Mouse (Mus musculus) midbrain, embryonic 11.5 days (tissue): ENCODE measurements around the gene Ptch1. TPM values are rescaled to one million over a fixed set of nuclear protein-coding genes. Genes with fewer than 3 reads are reported as not detected.

Source experiments
- ATAC-seq: fragments of 200-750 bp; cut with Nextera tagmentation; 2 replicates; pipeline ENCODE4 v1.8.0; 2017; ENCODE audit warnings: moderate TSS enrichment, moderate library complexity; ENCODE audit not compliant: low FRiP score
- DNase-seq: peaks from one replicate; pipeline ENCODE4 v3.0.0; 2015; ENCODE audit warnings: low spot score; ENCODE audit errors: missing footprints
- H3K27ac ChIP-seq: fragments of 300-500 bp; sonication (generic); 2 replicates; pipeline ENCODE4 v1.5.1; 2014; ENCODE audit warnings: low read depth, low read length
- H3K27me3 ChIP-seq: fragments of 300-500 bp; sonication (generic); 2 replicates; pipeline ENCODE4 v1.6.1; 2014; ENCODE audit warnings: mild to moderate bottlenecking, low read length, moderate library complexity, mixed read lengths; ENCODE audit not compliant: control insufficient read depth, insufficient read depth
- H3K36me3 ChIP-seq: fragments of 300-500 bp; sonication (generic); 2 replicates; pipeline ENCODE4 v1.6.1; 2014; ENCODE audit warnings: mild to moderate bottlenecking, low read length, moderate library complexity, mixed read lengths; ENCODE audit not compliant: control insufficient read depth, insufficient read depth
- H3K4me1 ChIP-seq: fragments of 300-500 bp; sonication (generic); 2 replicates; pipeline ENCODE4 v1.6.1; 2014; ENCODE audit warnings: low read length; ENCODE audit not compliant: control insufficient read depth, insufficient read depth
- H3K4me2 ChIP-seq: fragments of 300-500 bp; sonication (generic); 2 replicates; pipeline ENCODE4 v1.6.1; 2014; ENCODE audit warnings: mild to moderate bottlenecking, moderate library complexity
- H3K4me3 ChIP-seq: fragments of 300-500 bp; sonication (generic); 2 replicates; pipeline ENCODE4 v1.5.1; 2014; ENCODE audit warnings: low read depth, low read length
- H3K9ac ChIP-seq: fragments of 300-500 bp; sonication (generic); 2 replicates; pipeline ENCODE4 v1.6.1; 2014; ENCODE audit warnings: low read length
- H3K9me3 ChIP-seq: fragments of 300-500 bp; sonication (generic); 2 replicates; pipeline ENCODE4 v1.6.1; 2016; ENCODE audit warnings: low read length; ENCODE audit not compliant: control insufficient read depth
- WGBS: fragments of 180-500 bp; shearing (Covaris S2); extraction: QIAGEN DNeasy Blood & Tissue Kit; methylation state at CpG from one replicate; pipeline ENCODE4 v1.1.7; 2014; 5-methylcytosine and 5-hydroxymethylcytosine counted together
- polyA plus RNA-seq: library from polyadenylated mRNA; unstranded; fragments of >200 nt; fragmentation: Nextera tagmentation; extraction: Ambion mirVana; gene quantifications from 2 replicates; pipeline ENCODE4 v1.2.1, GENCODE M21; 2014

Gene Ptch1
- polyA plus RNA-seq, 1 experiment from 2014 or later, result 22.6 TPM

DNA sequence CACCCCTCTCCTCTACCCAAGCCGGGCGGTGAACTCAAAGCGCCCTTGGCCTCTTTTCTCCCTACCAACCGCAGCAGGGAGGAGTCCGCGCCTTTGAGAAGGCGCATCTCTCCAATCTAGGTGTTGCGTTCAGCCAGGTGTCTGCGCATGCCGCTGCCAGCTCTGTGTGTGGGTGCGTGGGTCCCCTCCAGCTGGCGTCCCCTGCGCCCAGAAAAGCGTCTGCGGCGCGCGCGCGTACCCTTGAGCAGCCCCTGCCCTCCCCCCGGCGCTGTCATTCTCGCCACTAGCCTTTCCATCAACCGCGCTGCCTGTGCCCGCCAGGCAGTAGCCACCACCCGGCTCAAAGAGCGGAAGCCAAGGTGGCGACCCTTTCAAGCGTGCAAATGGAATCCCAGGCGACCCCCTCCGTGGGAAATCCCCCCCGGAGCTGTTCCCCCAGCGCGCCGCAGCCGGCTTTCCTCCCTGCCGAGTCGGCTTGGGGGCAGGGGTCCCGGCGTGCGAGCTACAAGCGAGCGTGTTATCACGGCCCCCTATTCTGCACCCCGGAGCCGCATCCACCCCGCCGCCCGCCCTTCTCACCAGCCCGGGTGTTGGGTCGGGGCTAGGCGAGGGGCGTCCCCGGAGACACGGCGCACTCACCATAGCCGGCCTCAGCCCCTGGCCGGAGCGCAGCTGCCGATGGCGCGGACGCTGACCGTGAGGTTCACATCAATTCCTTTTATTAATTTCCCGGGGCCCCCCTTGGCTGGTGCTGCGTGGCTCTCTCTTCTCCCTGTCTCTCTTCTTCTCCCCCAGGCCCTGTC is 744 bp downstream of the Ptch1 start:
- H3K27ac ChIP-seq, result peak overlapping the region; percentile 81
- H3K27me3 ChIP-seq, result peaks cover 43% of the 10 kb centered on the region
- H3K36me3 ChIP-seq, result no peaks in the 10 kb centered on the region
- DNase-seq (peak; percentile 96), ATAC-seq (peak; percentile 60)
- no peaks in the 10 kb centered on the region for H3K9me3 ChIP-seq
- H3K4me1 ChIP-seq, result peaks cover 34% of the 10 kb centered on the region
- peak overlapping the region; percentile 78 for H3K9ac ChIP-seq
- H3K4me2 ChIP-seq, result peak overlapping the region; percentile 90
- WGBS, result under 1% methylated on average over 63 of the region's 67 CpGs
- peak overlapping the region; percentile 65 for H3K4me3 ChIP-seq

GRCm38 (mm10) chr13:63572111-63572452 is 1.3 kb downstream of the Ptch1 start:
- Histone ChIP-seq H3K27ac (peak overlapping the region; percentile 81), H3K4me2 (peak overlapping the region; percentile 90), H3K27me3 (peaks cover 43% of the 10 kb centered on the region), H3K9me3 (no peaks in the 10 kb centered on the region), H3K4me1 (peaks cover 34% of the 10 kb centered on the region), H3K36me3 (no peaks in the 10 kb centered on the region), H3K9ac (peak overlapping the region; percentile 78), H3K4me3 (peak overlapping the region; percentile 65)
- 1% methylated on average over 12 of the region's 12 CpGs for WGBS
- peak; percentile 94 for DNase-seq
- ATAC-seq, result 0 out of 2 replicates have a peak, but pooled peaks have one; percentile 0

- Histone ChIP-seq H3K4me2 (peak overlapping the region; percentile 97), H3K36me3 (no peaks in the 10 kb centered on the region), H3K4me3 (peak overlapping the region; percentile 65), H3K9ac (0 out of 2 replicates have a peak overlapping the region, but pooled peaks have one; percentile 10), H3K27ac (no peak overlapping the region; the same call in 1 of the 2 replicates), H3K9me3 (no peaks in the 10 kb centered on the region), H3K27me3 (peaks cover 31% of the 10 kb centered on the region), H3K4me1 (peaks cover 34% of the 10 kb centered on the region)
- no peak for DNase-seq
- ATAC-seq, result no peak
Observed at GRCm38 (mm10) chr13:63570456-63570855, 2.9 kb downstream of the Ptch1 start.

DNA sequence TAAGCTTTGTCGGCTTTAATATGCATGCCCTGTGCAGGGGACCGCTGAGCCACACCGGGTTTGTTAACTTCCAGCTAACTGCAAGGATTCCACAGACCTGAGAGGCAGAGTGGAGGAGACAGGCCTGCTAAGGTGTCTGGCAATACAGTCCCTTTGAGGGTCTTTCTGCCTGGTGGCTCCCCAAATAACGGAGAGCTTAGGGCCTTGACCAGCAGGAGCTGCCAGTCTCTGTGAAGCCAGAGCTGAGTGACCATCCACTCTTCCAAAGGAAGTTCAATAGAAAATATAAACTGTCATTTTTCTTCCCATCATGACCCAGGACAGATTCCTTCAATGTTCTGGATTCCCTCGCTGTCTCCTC is 4.0 kb downstream of the Ptch1 start:
- ATAC-seq, result no peak
- WGBS, result 8% methylated on average over 5 of the region's 5 CpGs
- H3K4me1 ChIP-seq, result peaks cover 34% of the 10 kb centered on the region
- H3K36me3 ChIP-seq, result no peaks in the 10 kb centered on the region
- peak overlapping the region; percentile 10; the same call in 1 of the 2 replicates for H3K9ac ChIP-seq
- H3K27ac ChIP-seq, result no peak overlapping the region; the same call in 1 of the 2 replicates
- H3K27me3 ChIP-seq, result peaks cover 24% of the 10 kb centered on the region
- peak; percentile 90 for DNase-seq
- no peaks in the 10 kb centered on the region for H3K9me3 ChIP-seq
- 0 out of 2 replicates have a peak overlapping the region, but pooled peaks have one; percentile 9 for H3K4me3 ChIP-seq
- H3K4me2 ChIP-seq, result peak overlapping the region; percentile 97

DNA sequence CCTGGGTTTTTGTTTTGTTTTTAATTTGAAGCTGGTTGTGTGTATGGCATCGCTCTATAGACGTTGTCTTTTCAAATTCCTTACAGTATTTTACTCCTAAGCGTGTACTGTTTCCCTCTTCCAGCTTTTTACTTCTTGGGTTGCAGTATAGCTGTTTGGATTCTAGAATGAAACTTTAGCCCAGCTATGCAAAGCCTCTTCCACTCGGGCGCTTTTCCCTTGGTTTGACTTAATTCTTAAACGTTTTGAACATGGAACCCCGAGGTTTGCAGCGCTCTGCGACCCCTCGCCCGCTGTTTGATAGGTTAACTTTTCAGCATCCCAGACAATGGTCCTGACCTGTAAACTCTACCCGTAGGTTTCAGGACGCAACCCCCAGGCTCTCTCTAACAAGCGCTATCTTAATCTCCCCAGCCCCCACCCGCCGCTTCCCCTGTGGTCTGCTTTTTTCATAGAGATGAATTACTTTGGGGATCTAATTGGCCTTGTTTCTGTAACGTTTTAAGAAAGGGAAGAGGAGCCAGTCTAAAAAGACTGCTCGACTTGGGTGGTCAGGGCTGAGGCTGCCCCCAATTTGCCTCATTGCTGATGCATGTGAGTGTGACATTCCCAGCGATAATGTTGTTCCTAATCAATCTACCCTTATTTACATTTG is 4.5 kb downstream of the Ptch1 start:
- ATAC-seq (no peak), DNase-seq (peak; percentile 94)
- H3K9ac ChIP-seq, result peak overlapping the region; percentile 58; the same call in 1 of the 2 replicates

DNA sequence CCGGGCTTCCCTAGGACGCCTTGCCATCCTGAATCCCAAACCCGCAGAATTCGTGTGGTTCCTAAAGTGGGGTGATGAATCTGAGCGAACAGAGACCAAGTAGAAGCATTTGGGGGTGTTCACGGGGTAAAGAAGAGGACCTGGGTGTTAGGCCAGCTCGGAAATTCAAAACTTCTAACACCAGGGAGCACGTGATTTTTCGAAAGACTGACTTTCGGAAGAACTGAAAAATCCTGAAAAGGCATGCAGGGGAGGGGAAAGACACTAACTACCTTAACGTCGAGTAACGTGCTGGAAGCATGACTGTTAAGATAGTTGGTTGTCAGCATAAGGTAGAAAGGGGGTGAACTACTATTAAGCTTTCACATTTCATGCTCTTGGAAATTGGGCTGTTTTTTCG is 5.1 kb downstream of the Ptch1 start:
- no peak for DNase-seq
- Histone ChIP-seq H3K4me1 (peaks cover 30% of the 10 kb centered on the region), H3K27ac (peak overlapping the region; percentile 55), H3K4me2 (peak overlapping the region; percentile 97), H3K4me3 (peak overlapping the region; percentile 97), H3K27me3 (peaks cover 15% of the 10 kb centered on the region), H3K9ac (peak overlapping the region; percentile 58), H3K9me3 (no peaks in the 10 kb centered on the region), H3K36me3 (no peaks in the 10 kb centered on the region)
- ATAC-seq, result no peak
- WGBS, result 0% methylated on average over 14 of the region's 14 CpGs

More for the DNA sequence above, 4.5 kb downstream of the Ptch1 start:
- Histone ChIP-seq H3K4me1 (peaks cover 34% of the 10 kb centered on the region), H3K36me3 (no peaks in the 10 kb centered on the region), H3K27ac (peak overlapping the region; percentile 55), H3K27me3 (peaks cover 19% of the 10 kb centered on the region), H3K4me2 (peak overlapping the region; percentile 97), H3K4me3 (peak overlapping the region; percentile 97), H3K9me3 (no peaks in the 10 kb centered on the region)
- whole genome bisulfite sequencing, result 1% methylated on average over 19 of the region's 19 CpGs

GRCm38 (mm10) chr13:63567677-63568293 is 5.6 kb downstream of the Ptch1 start:
- H3K4me2 ChIP-seq, result peak overlapping the region; percentile 97
- H3K36me3 ChIP-seq, result no peaks in the 10 kb centered on the region
- peaks cover 30% of the 10 kb centered on the region for H3K4me1 ChIP-seq
- ATAC-seq (peak; percentile 86), DNase-seq (peak; percentile 99)
- WGBS, result under 1% methylated on average over 59 of the region's 62 CpGs
- peak overlapping the region; percentile 58 for H3K9ac ChIP-seq
- peak overlapping the region; percentile 100 for H3K27ac ChIP-seq
- peaks cover 15% of the 10 kb centered on the region for H3K27me3 ChIP-seq
- no peaks in the 10 kb centered on the region for H3K9me3 ChIP-seq
- peak overlapping the region; percentile 97 for H3K4me3 ChIP-seq

DNA sequence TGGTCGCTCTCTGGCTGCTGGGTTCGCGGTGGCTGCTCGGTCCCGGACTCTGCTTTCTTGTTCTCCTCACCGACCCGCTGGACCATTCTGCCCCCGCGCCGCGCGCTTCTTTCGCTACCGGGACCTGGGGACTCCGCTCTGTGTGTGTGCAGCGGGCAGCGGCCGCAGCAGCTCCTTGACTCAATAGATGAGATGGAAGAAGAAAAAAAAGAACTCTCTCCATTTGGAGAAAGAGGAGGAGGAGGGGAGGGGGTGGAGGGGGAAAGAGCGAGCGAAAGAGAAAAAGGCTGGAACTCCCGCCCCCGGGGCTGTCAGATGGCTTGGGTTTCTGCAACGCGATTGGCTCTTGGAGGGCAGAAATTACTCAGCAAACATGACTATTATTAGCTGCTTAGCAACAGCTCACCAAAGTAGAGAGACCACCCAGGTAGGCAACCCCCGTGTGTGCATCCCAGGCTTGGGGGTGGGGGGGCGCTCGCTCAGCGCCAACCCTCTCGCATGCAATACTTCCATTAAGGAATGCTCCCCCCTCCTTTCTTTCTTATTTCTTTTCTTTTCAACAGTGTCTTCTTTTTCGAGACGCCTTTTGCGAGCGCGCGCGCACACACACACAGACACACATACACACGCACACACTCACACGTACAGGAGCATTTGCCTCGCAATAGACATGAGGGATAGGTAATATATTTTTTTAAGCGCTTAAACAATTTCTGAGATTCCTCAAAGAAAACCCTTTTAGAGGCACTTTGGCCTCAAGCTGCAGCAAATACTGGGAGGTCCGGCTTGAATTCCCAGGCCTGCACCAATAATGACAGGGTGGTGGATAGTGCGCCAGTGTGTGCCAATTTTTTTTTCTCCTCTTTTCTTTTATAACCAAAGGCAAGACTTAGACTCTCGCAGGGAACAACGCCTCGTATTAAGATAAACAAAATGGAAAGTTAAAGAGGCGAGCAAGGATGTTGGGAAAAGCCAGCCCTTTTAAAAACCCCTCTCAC is 7.1 kb downstream of the Ptch1 start:
- H3K9me3 ChIP-seq, result no peaks in the 10 kb centered on the region
- ATAC-seq, result peak; percentile 71
- H3K4me2 ChIP-seq, result peak overlapping the region; percentile 97
- H3K9ac ChIP-seq, result peak overlapping the region; percentile 99
- peak; percentile 99 for DNase-seq
- peak overlapping the region; percentile 100 for H3K27ac ChIP-seq
- H3K4me1 ChIP-seq, result peaks cover 33% of the 10 kb centered on the region
- peaks cover 15% of the 10 kb centered on the region for H3K27me3 ChIP-seq
- peak overlapping the region; percentile 97 for H3K4me3 ChIP-seq
- no peaks in the 10 kb centered on the region for H3K36me3 ChIP-seq
- WGBS, result under 1% methylated on average over 46 of the region's 46 CpGs
